Mouse (Mus musculus) MEL (cell line): Measurements from ENCODE around the gene Pick1. TPM values are rescaled to one million over a fixed set of nuclear protein-coding genes. Genes with fewer than 3 reads are reported as not detected.

Experiments
- DNase-seq: peaks from one replicate; pipeline ENCODE4 v3.0.0; 2011; ENCODE audit warnings: low read depth, low spot score
- H3K27ac ChIP-seq: 2 replicates; pipeline ENCODE4 v1.5.1; 2012; ENCODE audit warnings: low read depth, mild to moderate bottlenecking, control low read depth, low read length, moderate library complexity; ENCODE audit not compliant: control insufficient read depth
- H3K27me3 ChIP-seq, 2 experiments: fragments of 150-350 bp in 1 of 2; sonication (generic) in 1 of 2; 2 replicates each; pipeline ENCODE4 v1.6.1; 2012; ENCODE audit warnings: low read length in 2 of 2, mild to moderate bottlenecking in 2 of 2, improper control_type of control experiment in 1 of 2, moderate library complexity in 1 of 2; ENCODE audit not compliant: insufficient read depth in 2 of 2, control insufficient read depth in 1 of 2
- H3K36me3 ChIP-seq, 2 experiments: 2 replicates each; pipeline ENCODE4 v1.6.1; 2012 to 2014; ENCODE audit warnings: low read length in 2 of 2, improper control_type of control experiment in 1 of 2, inconsistent platforms in 1 of 2, mild to moderate bottlenecking in 1 of 2; ENCODE audit not compliant: insufficient read depth in 2 of 2, control insufficient read depth in 1 of 2
- H3K4me1 ChIP-seq, 2 experiments: fragments of 150-350 bp in 1 of 2; sonication (generic) in 1 of 2; 2 replicates each; pipeline ENCODE4 v1.6.1; 2012; ENCODE audit warnings: low read length in 2 of 2, improper control_type of control experiment in 1 of 2, mild to moderate bottlenecking in 1 of 2; ENCODE audit not compliant: insufficient read depth in 2 of 2, control insufficient read depth in 1 of 2
- H3K4me3 ChIP-seq, 2 experiments: fragments of 150-350 bp in 1 of 2; sonication (generic) in 1 of 2; 2 replicates each; pipeline ENCODE4 v1.5.1; 2012; ENCODE audit warnings: low read depth in 2 of 2, low read length in 2 of 2, mild to moderate bottlenecking in 2 of 2, moderate library complexity in 2 of 2, control low read depth in 1 of 2, improper control_type of control experiment in 1 of 2; ENCODE audit not compliant: control insufficient read depth in 1 of 2, insufficient read depth in 1 of 2
- H3K79me2 ChIP-seq: 2 replicates; pipeline ENCODE4 v1.6.1; 2012; ENCODE audit warnings: mild to moderate bottlenecking, low read length, moderate library complexity; ENCODE audit not compliant: control insufficient read depth, poor library complexity, insufficient read depth
- H3K9ac ChIP-seq: 2 replicates; pipeline ENCODE4 v1.6.1; 2012; ENCODE audit warnings: low read depth, mild to moderate bottlenecking, control low read depth, low read length, moderate library complexity; ENCODE audit not compliant: control insufficient read depth, poor library complexity, severe bottlenecking
- H3K9me3 ChIP-seq: fragments of 150-350 bp; sonication (generic); replicated peaks from 2 replicates; pipeline ENCODE4 v1.6.1; 2012; ENCODE audit warnings: mild to moderate bottlenecking, low read length, improper control_type of control experiment, moderate library complexity; ENCODE audit not compliant: insufficient read depth
- BHLHE40 ChIP-seq: IDR thresholded peaks from 2 replicates; pipeline ENCODE4 v1.6.1; 2012; ENCODE audit warnings: low read depth, mild to moderate bottlenecking, inconsistent platforms, low read length, improper control_type of control experiment, borderline replicate concordance
- CHD2 ChIP-seq: IDR thresholded peaks from 2 replicates; pipeline ENCODE4 v1.6.1; 2011; ENCODE audit warnings: low read length, improper control_type of control experiment
- CTCF ChIP-seq, 3 experiments: IDR thresholded peaks in 2 of 3; conservative IDR thresholded peaks in 1 of 3; 2 replicates each; pipeline ENCODE4 v1.5.1; 2011 to 2012; ENCODE audit warnings: low read length in 3 of 3, low read depth in 2 of 3, mild to moderate bottlenecking in 2 of 3, improper control_type of control experiment in 1 of 3, inconsistent platforms in 1 of 3, mixed read lengths in 1 of 3, moderate library complexity in 1 of 3; ENCODE audit not compliant: control insufficient read depth in 1 of 3, insufficient read depth in 1 of 3, poor library complexity in 1 of 3, severe bottlenecking in 1 of 3
- ELF1 ChIP-seq: IDR thresholded peaks from 2 replicates; pipeline ENCODE4 v1.6.1; 2014; ENCODE audit warnings: low read depth, mild to moderate bottlenecking, inconsistent platforms, low read length, improper control_type of control experiment, moderate library complexity
- GABPA ChIP-seq: IDR thresholded peaks from 2 replicates; pipeline ENCODE4 v1.6.1; 2012; ENCODE audit warnings: low read depth, mild to moderate bottlenecking, inconsistent platforms, low read length, improper control_type of control experiment, moderate library complexity
- GATA1 ChIP-seq: IDR thresholded peaks from 2 replicates; pipeline ENCODE4 v1.6.1; 2011; ENCODE audit warnings: low read depth, low read length, improper control_type of control experiment
- HCFC1 ChIP-seq: IDR thresholded peaks from 2 replicates; pipeline ENCODE4 v1.6.1; 2012; ENCODE audit warnings: low read depth, mild to moderate bottlenecking, inconsistent platforms, low read length, improper control_type of control experiment, moderate library complexity
- MAFK ChIP-seq: IDR thresholded peaks from 2 replicates; pipeline ENCODE4 v1.6.1; 2011; ENCODE audit warnings: low read depth, mild to moderate bottlenecking, low read length, improper control_type of control experiment, borderline replicate concordance
- MAX ChIP-seq: IDR thresholded peaks from 2 replicates; pipeline ENCODE4 v1.6.1; 2011; ENCODE audit warnings: low read length, improper control_type of control experiment
- MAZ ChIP-seq: IDR thresholded peaks from 2 replicates; pipeline ENCODE4 v1.6.1; 2012; ENCODE audit warnings: low read depth, mild to moderate bottlenecking, inconsistent platforms, low read length, improper control_type of control experiment
- MEF2A ChIP-seq: IDR thresholded peaks from 2 replicates; pipeline ENCODE4 v1.6.1; 2014; ENCODE audit warnings: low read depth, mild to moderate bottlenecking, inconsistent platforms, low read length, improper control_type of control experiment; ENCODE audit not compliant: poor library complexity, insufficient replicate concordance, severe bottlenecking; ENCODE audit errors: extremely low read depth
- MXI1 ChIP-seq: IDR thresholded peaks from 2 replicates; pipeline ENCODE4 v1.6.1; 2011; ENCODE audit warnings: mild to moderate bottlenecking, low read depth, low read length, improper control_type of control experiment
- MYC ChIP-seq: IDR thresholded peaks from 2 replicates; pipeline ENCODE4 v1.6.1; 2011; ENCODE audit warnings: low read depth, mild to moderate bottlenecking, low read length, improper control_type of control experiment, moderate library complexity
- POLR2A ChIP-seq, 2 experiments: IDR thresholded peaks; 2 replicates each; pipeline ENCODE4 v1.6.1; 2011 to 2012; ENCODE audit warnings: low read length in 2 of 2, mild to moderate bottlenecking in 2 of 2, control low read depth in 1 of 2, improper control_type of control experiment in 1 of 2, low read depth in 1 of 2, moderate library complexity in 1 of 2; ENCODE audit not compliant: control insufficient read depth in 1 of 2, insufficient read depth in 1 of 2, poor library complexity in 1 of 2
- POLR2AphosphoS5 ChIP-seq: IDR thresholded peaks from 2 replicates; pipeline ENCODE4 v1.6.1; 2012; ENCODE audit warnings: low read depth, borderline replicate concordance, mild to moderate bottlenecking, inconsistent platforms, low read length, moderate library complexity, mixed read lengths
- RAD21 ChIP-seq: IDR thresholded peaks from 2 replicates; pipeline ENCODE4 v1.6.1; 2011; ENCODE audit warnings: mild to moderate bottlenecking, low read depth, low read length, improper control_type of control experiment
- SIN3A ChIP-seq: IDR thresholded peaks from 2 replicates; pipeline ENCODE4 v1.6.1; 2012; ENCODE audit warnings: low read length, improper control_type of control experiment, inconsistent platforms
- SMC3 ChIP-seq: IDR thresholded peaks from 2 replicates; pipeline ENCODE4 v1.6.1; 2011; ENCODE audit warnings: low read depth, low read length, improper control_type of control experiment
- TCF12 ChIP-seq: IDR thresholded peaks from 2 replicates; pipeline ENCODE4 v1.6.1; 2014; ENCODE audit warnings: low read depth, mild to moderate bottlenecking, inconsistent platforms, low read length, improper control_type of control experiment, moderate library complexity
- ZC3H11A ChIP-seq: IDR thresholded peaks from 2 replicates; pipeline ENCODE4 v1.6.1; 2012; ENCODE audit warnings: low read depth, mild to moderate bottlenecking, inconsistent platforms, low read length, improper control_type of control experiment
- ZNF384 ChIP-seq: IDR thresholded peaks from 2 replicates; pipeline ENCODE4 v1.6.1; 2012; ENCODE audit warnings: low read depth, mild to moderate bottlenecking, inconsistent platforms, low read length, improper control_type of control experiment
- polyA plus RNA-seq, 2 experiments: library from polyadenylated mRNA; stranded (reverse) in 1 of 2; unstranded in 1 of 2; fragments of >175 nt in 1 of 2; fragments of >200 nt in 1 of 2; gene quantifications; 2 replicates each; pipeline versions ENCODE4 v1.2.1 to v1.2.4; 2012; ENCODE audit warnings: low replicate concordance in 2 of 2, low read depth in 1 of 2; ENCODE audit not compliant: insufficient read length in 2 of 2, insufficient read depth in 1 of 2, missing spikeins in 1 of 2
- total RNA-seq: library from RNA; depleted of rRNA; stranded (reverse); fragments of 300-350 nt; gene quantifications from 2 replicates; pipeline ENCODE4 v1.2.3, GENCODE M21; 2012

The Pick1 gene
- total and polyA plus RNA-seq, 3 experiments, result 20.8 to 24.3 TPM; not detected in 1

- Histone ChIP-seq H3K79me2 (no peaks in the 10 kb centered on the region), H3K27ac (no peak overlapping the region), H3K4me3 (no peak overlapping the region), H3K9me3 (no peaks in the 10 kb centered on the region), H3K36me3 (peaks cover 0 to 2% of the 10 kb centered on the region in 2 experiments; a peak in 1 of 4 replicates), H3K27me3 (no peaks in the 10 kb centered on the region), H3K4me1 (no peaks in the 10 kb centered on the region), H3K9ac (no peak overlapping the region)
- DNase-seq, result peak; percentile 95
- TF ChIP-seq CHD2, result no peak
- peak; percentile 97 to 100 (median 99) for TF ChIP-seq CTCF (IDR thresholded peaks at IDR 0.05 in 2 of 3, conservative IDR thresholded peaks at IDR 0.05 in 1 of 3; ENCODE audit: control insufficient read depth in 1 of 3, insufficient read depth in 1 of 3, low read depth in 2 of 3, low read length in 3 of 3, poor library complexity in 1 of 3, severe bottlenecking in 1 of 3)
- TF ChIP-seq RAD21, result peak; percentile 89
- peak; percentile 95 for TF ChIP-seq SMC3
- peak in 1 of 2 experiments; percentile 32; a peak in 1 of 4 replicates for TF ChIP-seq POLR2A (IDR thresholded peaks at IDR 0.05; ENCODE audit: control insufficient read depth in 1 of 2, insufficient read depth in 1 of 2, low read depth in 1 of 2, low read length in 2 of 2, poor library complexity in 1 of 2)
- TF ChIP-seq POLR2AphosphoS5, result no peak
- peak; percentile 67; the same call in 1 of the 2 replicates for TF ChIP-seq MXI1
- TF ChIP-seq MYC, result peak; percentile 96
- no peak for TF ChIP-seq MAFK
- no peak for TF ChIP-seq MEF2A
- peak; percentile 73 for TF ChIP-seq SIN3A
- peak; percentile 73 for TF ChIP-seq MAX
- TF ChIP-seq ELF1, result peak; percentile 46; the same call in 1 of the 2 replicates
- 0 out of 2 replicates have a peak, but pooled peaks have one; percentile 46 for TF ChIP-seq MAZ
- no peak for TF ChIP-seq GATA1
- peak; percentile 87 for TF ChIP-seq ZC3H11A
- TF ChIP-seq HCFC1, result peak; percentile 50
Measured at GRCm38 (mm10) chr15:79243234-79244042, 14.5 kb downstream of the Pick1 start.

GRCm38 (mm10) chr15:79244071-79244893, 15.3 kb downstream of the Pick1 start:
- Histone ChIP-seq H3K27ac (no peak overlapping the region), H3K4me1 (no peaks in the 10 kb centered on the region), H3K36me3 (peaks cover 0 to 2% of the 10 kb centered on the region in 2 experiments; a peak in 1 of 4 replicates), H3K9ac (no peak overlapping the region), H3K9me3 (no peaks in the 10 kb centered on the region), H3K4me3 (no peak overlapping the region), H3K27me3 (no peaks in the 10 kb centered on the region), H3K79me2 (no peaks in the 10 kb centered on the region)
- DNase-seq, result no peak
- TF ChIP-seq TCF12 (no peak), MAX (no peak), BHLHE40 (no peak), GABPA (no peak), HCFC1 (no peak), ZNF384 (no peak)
